Mouse (Mus musculus): Measurements from ENCODE around the gene Atg10.
"Not testable (repeated sequence)": the region's sequence is repeated elsewhere in the genome, so short reads cannot be mapped to it uniquely, and the experiment has no call there.

Atg10 gene

DNA sequence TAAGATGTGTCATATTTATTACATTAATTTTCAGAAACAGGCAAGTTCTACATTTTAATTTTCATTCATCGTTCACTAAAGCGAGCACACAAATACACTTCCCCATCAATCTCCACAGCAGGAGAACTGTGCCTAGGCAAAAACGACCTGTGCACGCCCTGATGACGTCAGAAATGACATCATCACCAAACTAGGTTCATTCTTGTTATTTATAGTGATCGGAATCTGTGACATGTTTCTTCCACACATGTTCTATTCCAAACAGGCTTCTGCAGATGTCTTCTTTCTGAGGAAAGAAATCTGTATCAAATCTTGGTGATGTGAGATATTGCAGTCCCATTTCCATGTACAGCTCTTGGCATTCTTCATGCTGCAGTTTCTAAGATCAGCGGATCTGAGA is 287.9 kb downstream of the Atg10 start:
- DNase-seq (ENCODE audit: low spot score): no peak

DNA sequence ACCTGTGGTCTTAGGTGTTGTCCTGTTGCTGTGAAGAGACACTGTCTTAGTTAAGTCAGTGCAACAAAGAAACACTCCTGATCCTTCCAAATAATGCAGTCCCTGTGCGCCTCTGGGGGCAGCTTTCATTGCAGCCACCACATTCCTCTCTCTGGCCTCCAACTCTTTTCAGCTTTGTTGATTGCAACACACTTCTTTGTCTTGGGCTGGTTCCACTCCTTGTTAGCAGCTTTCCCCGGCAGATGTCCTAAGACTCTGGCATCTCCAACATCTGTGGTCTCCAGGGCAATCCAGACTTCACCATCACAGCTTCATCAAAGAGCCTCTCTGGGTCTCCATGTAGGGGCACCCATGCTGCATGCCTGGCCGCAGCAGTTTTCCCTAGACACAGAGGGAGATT is 290.5 kb downstream of the Atg10 start:
- DNase-seq (ENCODE audit: low spot score): no peak

GRCm38 (mm10) chr13:90929847-90930246 is 293.9 kb downstream of the Atg10 start:
- peak; percentile 76 for DNase-seq (ENCODE audit: low spot score)

- not testable (repeated sequence) for DNase-seq (ENCODE audit: low spot score)
Measured at GRCm38 (mm10) chr13:90928266-90928665, 295.5 kb downstream of the Atg10 start.

DNA sequence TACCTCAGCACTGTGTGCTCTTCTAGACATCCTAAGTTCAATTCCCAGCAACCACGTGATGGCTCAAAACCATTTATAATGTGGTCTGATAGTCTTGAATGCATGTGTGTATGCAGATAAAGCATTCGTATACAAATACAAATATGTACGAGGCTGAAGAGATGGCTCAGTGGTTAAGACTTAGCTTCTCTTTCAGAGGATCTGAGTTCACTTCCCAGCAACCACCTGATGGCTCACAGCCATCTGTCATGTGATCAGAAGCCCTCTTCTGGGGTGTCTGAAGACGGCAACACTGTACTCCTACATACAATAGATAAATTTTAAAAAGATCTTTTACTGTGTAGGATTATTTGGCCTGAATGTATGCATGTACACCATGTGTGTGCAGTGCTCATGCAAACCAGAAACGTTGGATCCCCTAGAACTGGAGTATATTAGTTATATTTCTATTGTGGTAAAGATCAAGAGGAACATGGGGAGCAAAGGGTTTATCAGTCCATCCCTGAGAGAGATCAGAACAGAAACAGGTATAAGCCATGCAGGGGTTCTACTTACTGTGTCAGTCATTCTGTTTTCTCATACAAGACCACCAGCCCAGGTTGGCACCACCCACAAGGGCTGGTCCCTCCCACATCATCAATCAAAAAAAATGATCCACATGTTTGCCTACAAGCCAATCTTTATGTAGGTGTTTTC is 296.7 kb downstream of the Atg10 start:
- no peak for DNase-seq (ENCODE audit: low spot score)

GRCm38 (mm10) chr13:90926125-90926765 is 297.5 kb downstream of the Atg10 start:
- DNase-seq (ENCODE audit: low spot score): no peak

- no peak for DNase-seq (ENCODE audit: low spot score)
Measured at GRCm38 (mm10) chr13:90925191-90925590, 298.6 kb downstream of the Atg10 start.

DNA sequence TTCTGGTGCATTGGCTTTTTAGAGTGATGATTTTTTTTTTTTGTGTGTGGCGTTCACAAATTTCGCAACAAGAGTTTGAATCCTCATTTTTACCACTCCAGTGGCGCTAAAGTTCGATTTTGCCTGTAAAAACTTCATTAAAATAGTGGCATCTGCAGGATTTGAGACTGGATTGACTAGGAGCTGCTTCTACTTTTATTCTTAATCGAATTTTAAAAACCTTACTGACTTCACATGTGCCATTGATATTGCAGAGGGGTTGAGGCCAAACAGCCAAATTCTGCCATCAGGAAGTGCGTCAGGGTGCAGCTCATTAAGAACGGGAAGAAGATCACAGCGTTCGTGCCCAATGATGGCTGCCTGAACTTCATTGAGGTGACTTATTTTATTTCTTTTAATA is 299.7 kb downstream of the Atg10 start:
- DNase-seq (ENCODE audit: low spot score): no peak

DNA sequence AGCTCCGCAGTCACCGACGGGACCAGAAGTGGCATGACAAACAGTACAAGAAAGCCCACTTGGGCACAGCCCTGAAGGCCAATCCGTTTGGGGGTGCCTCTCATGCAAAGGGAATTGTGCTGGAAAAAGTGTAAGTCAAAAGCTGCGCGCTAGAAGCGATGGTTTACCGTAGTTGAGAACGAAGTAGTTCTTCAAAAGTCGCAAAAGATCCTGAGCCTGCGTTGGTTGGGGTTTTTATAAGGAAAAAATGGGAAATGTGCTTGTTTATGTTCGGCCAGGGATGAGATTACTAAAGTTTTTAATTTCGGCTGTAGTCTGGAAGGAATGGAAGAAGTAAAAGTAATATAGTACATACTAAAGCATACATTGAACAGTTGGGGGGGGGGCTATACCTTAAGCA is 300.2 kb downstream of the Atg10 start:
- DNase-seq (ENCODE audit: low spot score): not testable (repeated sequence)

GRCm38 (mm10) chr13:90922751-90923612 is 300.8 kb downstream of the Atg10 start, which contains the start of gene Rps23:
Rps23 (plus strand) TSS chr13:90922958.
- DNase-seq (ENCODE audit: low spot score): peak; percentile 89

GRCm38 (mm10) chr13:90914721-90915120 is 309.0 kb downstream of the Atg10 start:
- DNase-seq (ENCODE audit: low spot score): no peak

- DNase-seq (ENCODE audit: low spot score): no peak
Measured at GRCm38 (mm10) chr13:90913675-90914192, 310.0 kb downstream of the Atg10 start.

- no peak for DNase-seq (ENCODE audit: low spot score)
Measured at GRCm38 (mm10) chr13:90912760-90913674, 310.8 kb downstream of the Atg10 start.

- no peak for DNase-seq (ENCODE audit: low spot score)
Measured at GRCm38 (mm10) chr13:90907376-90907775, 316.4 kb downstream of the Atg10 start.

- no peak for DNase-seq (ENCODE audit: low spot score)
Measured at GRCm38 (mm10) chr13:90905176-90905575, 318.6 kb downstream of the Atg10 start, which contains the start of gene Atp6ap1l. Atp6ap1l (minus strand) TSS chr13:90905355.

GRCm38 (mm10) chr13:90896821-90897220 is 326.9 kb downstream of the Atg10 start:
- no peak for DNase-seq (ENCODE audit: low spot score)

GRCm38 (mm10) chr13:90896098-90896497 is 327.7 kb downstream of the Atg10 start:
- DNase-seq (ENCODE audit: low spot score): peak; percentile 5

GRCm38 (mm10) chr13:90894819-90895218 is 328.9 kb downstream of the Atg10 start:
- no peak for DNase-seq (ENCODE audit: low spot score)

- no peak for DNase-seq (ENCODE audit: low spot score)
Measured at GRCm38 (mm10) chr13:90890111-90890510, 333.7 kb downstream of the Atg10 start.

GRCm38 (mm10) chr13:90886568-90886983 is 337.2 kb downstream of the Atg10 start:
- peak; percentile 74 for DNase-seq (ENCODE audit: low spot score)

DNA sequence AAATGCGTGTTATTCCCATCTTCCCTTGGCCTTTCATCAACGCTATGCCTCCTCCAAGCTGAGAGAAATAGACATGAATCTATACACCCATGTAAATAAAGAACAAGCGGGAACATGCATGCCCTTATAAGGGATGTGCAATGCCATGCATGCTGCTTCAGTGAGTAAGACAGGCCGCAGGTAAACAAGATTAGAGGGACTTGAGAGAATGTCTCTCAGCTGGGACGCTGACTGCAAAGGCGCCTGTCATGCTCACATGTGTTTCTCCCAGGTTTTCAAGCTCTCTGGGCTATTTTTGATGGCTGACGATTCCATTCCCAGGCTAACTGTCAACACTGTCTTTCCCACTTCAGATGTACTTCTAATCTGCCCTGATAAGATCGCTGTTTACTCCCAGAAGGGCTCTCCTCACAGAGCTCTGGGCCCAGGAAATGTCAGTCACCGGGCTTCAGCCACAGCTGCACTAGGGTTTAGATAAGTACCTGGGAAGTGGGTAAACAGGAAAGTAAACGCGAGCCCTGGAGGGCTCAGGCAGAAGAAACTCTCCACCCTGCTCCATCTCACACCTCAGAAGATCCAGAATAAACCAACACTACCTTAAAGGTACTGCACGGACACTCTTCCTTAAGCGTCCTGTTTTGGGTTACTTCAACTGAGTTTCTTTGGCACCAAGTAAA is 337.8 kb downstream of the Atg10 start:
- peak; percentile 7 for DNase-seq (ENCODE audit: low spot score)
